Mouse (Mus musculus) ES-E14 (cell line): ENCODE measurements at regions not wholly inside any gene's neighbourhood (a gene's known extent, or its start where the extent isn't known, plus 50 kb on each side); places are given as distances from the start of the nearest gene placed in this dataset.

Source experiments
- DNase-seq: peaks from one replicate; pipeline ENCODE4 v3.0.0-alpha.2; 2013; ENCODE audit warnings: low read depth, low spot score
- H3K27ac ChIP-seq: 2 replicates; pipeline ENCODE4 v1.5.1; 2012; ENCODE audit warnings: low read depth, mild to moderate bottlenecking, low read length, moderate library complexity, mixed read lengths; ENCODE audit not compliant: poor library complexity, insufficient read depth, severe bottlenecking
- H3K36me3 ChIP-seq: 2 replicates; pipeline ENCODE4 v1.6.1; 2012; ENCODE audit warnings: mild to moderate bottlenecking, low read length, moderate library complexity, mixed read lengths; ENCODE audit not compliant: control insufficient read depth, poor library complexity, insufficient read depth, severe bottlenecking
- H3K4me1 ChIP-seq, 2 experiments: fragments of 150-350 bp in 1 of 2; sonication (generic) in 1 of 2; 2 replicates each; pipeline ENCODE4 v1.6.1; 2012; ENCODE audit warnings: low read length in 2 of 2, mild to moderate bottlenecking in 1 of 2, mixed read lengths in 1 of 2; ENCODE audit not compliant: control insufficient read depth in 2 of 2, insufficient read depth in 2 of 2, poor library complexity in 1 of 2
- H3K4me3 ChIP-seq, 2 experiments: fragments of 150-350 bp in 1 of 2; sonication (generic) in 1 of 2; 2 replicates each; pipeline ENCODE4 v1.5.1; 2012; ENCODE audit warnings: low read length in 2 of 2, low read depth in 1 of 2, mild to moderate bottlenecking in 1 of 2, mixed read lengths in 1 of 2; ENCODE audit not compliant: insufficient read depth in 1 of 2, poor library complexity in 1 of 2, severe bottlenecking in 1 of 2
- H3K9ac ChIP-seq: 2 replicates; pipeline ENCODE4 v1.6.1; 2012; ENCODE audit warnings: low read depth, mild to moderate bottlenecking, low read length, mixed read lengths; ENCODE audit not compliant: poor library complexity, insufficient read depth, severe bottlenecking
- H3K9me3 ChIP-seq: fragments of 150-350 bp; sonication (generic); 2 replicates; pipeline ENCODE4 v1.6.1; 2012; ENCODE audit warnings: low read depth, mild to moderate bottlenecking, low read length; ENCODE audit not compliant: control insufficient read depth, insufficient read depth
- CHD2 ChIP-seq: IDR thresholded peaks from 2 replicates; pipeline ENCODE4 v1.6.1; 2014; ENCODE audit warnings: mild to moderate bottlenecking, low read depth, low read length, inconsistent platforms
- HCFC1 ChIP-seq: IDR thresholded peaks from 2 replicates; pipeline ENCODE4 v1.6.1; 2012; ENCODE audit warnings: low read length, inconsistent platforms, borderline replicate concordance; ENCODE audit not compliant: insufficient read depth
- MAFK ChIP-seq: IDR thresholded peaks from 2 replicates; pipeline ENCODE4 v1.6.1; 2014; ENCODE audit warnings: mild to moderate bottlenecking, low read depth, low read length, inconsistent platforms; ENCODE audit not compliant: insufficient read depth
- ZC3H11A ChIP-seq: IDR thresholded peaks from 2 replicates; pipeline ENCODE4 v1.6.1; 2012; ENCODE audit warnings: low read depth, mild to moderate bottlenecking, inconsistent platforms, low read length, borderline replicate concordance
- ZNF384 ChIP-seq: IDR thresholded peaks from 2 replicates; pipeline ENCODE4 v1.6.1; 2012; ENCODE audit warnings: low read depth, low read length, inconsistent platforms
- in situ Hi-C, 2 experiments: fragments of 600-800 bp; cut with MboI; formaldehyde crosslinking; loops; one replicate each; pipeline ENCODE4 v1.15.1; 2025; ENCODE audit warnings: low sequenced_read_pairs in 2 of 2, inconsistent platforms in 1 of 2; ENCODE audit not compliant: unreplicated experiment in 2 of 2

DNA sequence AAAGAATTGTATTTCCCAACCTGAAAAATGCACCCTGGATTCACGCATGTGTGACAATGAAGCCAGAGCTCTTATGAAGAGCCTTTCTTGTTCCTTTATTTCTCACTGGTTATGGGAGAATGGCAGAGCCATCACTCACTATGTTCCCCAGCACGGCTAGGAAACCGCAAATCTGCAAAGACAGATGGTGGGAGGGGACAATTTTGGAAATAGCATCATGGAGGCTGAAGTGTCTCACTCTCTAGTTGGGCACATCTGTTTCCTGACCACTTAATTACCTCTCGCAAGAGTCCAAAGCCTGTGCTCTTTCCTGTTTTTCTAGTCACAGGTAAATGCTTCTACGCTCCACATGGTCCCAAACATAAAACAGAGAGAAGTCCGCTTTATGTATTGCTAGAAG, 245.6 kb downstream of the Hivep2 start:
- in situ Hi-C loops: no loop called here
- Histone ChIP-seq H3K27ac (no peak overlapping the region), H3K4me3 (no peak overlapping the region), H3K9ac (no peak overlapping the region), H3K9me3 (no peaks in the 10 kb centered on the region), H3K36me3 (no peaks in the 10 kb centered on the region), H3K4me1 (no peaks in the 10 kb centered on the region)
- no peak for DNase-seq
- no peak for TF ChIP-seq HCFC1
- TF ChIP-seq CHD2: no peak
- TF ChIP-seq MAFK: no peak
- no peak for TF ChIP-seq ZC3H11A
- TF ChIP-seq ZNF384: no peak

DNA sequence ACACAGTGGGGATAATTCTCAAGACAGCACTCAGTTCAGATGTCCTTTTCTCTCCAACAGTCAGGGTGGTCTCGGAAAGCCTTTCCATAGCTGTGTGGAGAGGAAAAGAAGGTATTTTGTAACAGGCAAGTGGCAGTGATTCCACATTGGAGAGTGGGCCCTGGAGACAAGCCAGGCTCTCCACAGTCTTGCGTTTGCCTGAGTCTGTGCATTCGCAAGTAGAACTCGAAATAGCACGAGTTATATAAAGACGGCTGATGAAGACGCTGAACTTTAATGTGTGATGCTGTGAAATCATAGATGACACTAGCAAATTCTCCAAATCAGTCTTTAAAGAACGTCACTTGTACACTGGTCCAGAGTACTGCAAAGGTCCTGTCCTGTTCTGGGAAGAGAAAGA, 244.6 kb downstream of the Hivep2 start:
- Histone ChIP-seq H3K9ac (no peak overlapping the region), H3K36me3 (no peaks in the 10 kb centered on the region), H3K4me3 (no peak overlapping the region), H3K9me3 (no peaks in the 10 kb centered on the region), H3K4me1 (no peaks in the 10 kb centered on the region), H3K27ac (no peak overlapping the region)
- in situ Hi-C loops: no loop called here
- TF ChIP-seq ZC3H11A (no peak), CHD2 (no peak), ZNF384 (no peak), MAFK (no peak), HCFC1 (no peak)
- no peak for DNase-seq

DNA sequence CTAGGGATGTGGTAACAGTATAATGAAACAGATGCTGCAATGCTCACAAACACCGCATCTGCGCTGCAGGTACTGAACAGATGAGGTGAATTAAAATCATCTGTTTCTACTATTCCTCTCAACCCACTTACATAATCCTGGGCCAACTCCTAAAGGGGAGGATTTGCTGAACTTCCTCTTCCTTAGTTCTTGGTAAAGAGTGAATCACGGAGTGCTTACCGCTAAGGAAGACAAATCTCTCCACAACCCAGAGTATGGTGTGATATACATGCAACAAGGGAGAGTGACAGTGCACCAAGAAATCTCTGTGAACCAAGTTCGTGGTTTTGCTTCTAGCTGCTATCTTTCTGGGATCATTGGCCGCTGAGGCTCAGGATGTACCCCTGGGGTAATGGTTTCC, 244.2 kb downstream of the Hivep2 start:
- in situ Hi-C loops: no loop called here
- Histone ChIP-seq H3K36me3 (no peaks in the 10 kb centered on the region), H3K9me3 (no peaks in the 10 kb centered on the region), H3K9ac (no peak overlapping the region), H3K4me3 (no peak overlapping the region), H3K4me1 (no peaks in the 10 kb centered on the region), H3K27ac (no peak overlapping the region)
- TF ChIP-seq CHD2 (no peak), HCFC1 (no peak), MAFK (no peak), ZNF384 (no peak), ZC3H11A (no peak)
- no peak for DNase-seq

DNA sequence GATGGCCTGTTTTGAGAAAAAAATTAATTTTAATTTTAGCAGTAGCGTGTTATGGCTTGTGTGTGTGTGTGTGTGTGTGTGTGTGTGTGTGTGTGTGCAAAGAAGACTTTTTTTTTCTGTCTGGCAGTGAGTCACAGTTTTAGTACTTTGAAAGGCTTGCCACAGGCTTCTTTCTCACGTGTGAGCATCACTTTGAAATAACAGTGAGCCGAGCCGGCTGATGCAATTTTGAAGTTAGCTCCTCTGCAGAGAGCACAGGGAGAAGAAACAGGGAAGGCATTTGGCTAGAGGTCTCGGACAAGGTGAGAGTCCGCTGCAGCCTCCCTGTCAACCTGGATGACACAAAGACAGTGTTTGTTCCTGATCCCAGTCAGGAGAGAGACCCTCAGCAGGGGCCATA, 242.3 kb downstream of the Hivep2 start:
- Histone ChIP-seq H3K4me1 (no peaks in the 10 kb centered on the region), H3K36me3 (no peaks in the 10 kb centered on the region), H3K9me3 (no peaks in the 10 kb centered on the region), H3K4me3 (no peak overlapping the region), H3K9ac (no peak overlapping the region), H3K27ac (no peak overlapping the region)
- in situ Hi-C loops: no loop called here
- no peak for TF ChIP-seq HCFC1
- TF ChIP-seq ZNF384: no peak
- no peak for TF ChIP-seq CHD2
- no peak for TF ChIP-seq ZC3H11A
- TF ChIP-seq MAFK: no peak
- DNase-seq: no peak

DNA sequence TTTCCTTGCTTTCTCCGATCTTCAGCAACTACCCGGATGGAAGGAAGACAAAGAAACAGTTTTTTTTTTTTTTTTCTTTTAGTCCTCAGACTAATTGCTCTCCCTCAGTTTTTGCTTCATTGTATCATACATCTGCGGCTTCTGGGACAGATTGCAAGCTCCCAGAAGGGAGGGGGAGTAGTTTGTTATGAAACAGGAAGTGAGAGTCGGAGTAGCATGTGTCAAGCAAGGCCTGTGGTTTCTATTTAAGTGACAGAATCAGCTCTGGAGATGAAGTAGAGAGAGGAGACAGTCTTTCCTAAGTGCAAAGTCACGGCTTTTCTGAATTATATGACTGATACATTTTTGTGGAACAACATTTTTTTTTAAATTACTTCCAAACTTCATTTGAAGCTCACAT, 241.7 kb downstream of the Hivep2 start:
- H3K27ac ChIP-seq: no peak overlapping the region
- in situ Hi-C loops: no loop called here
- no peak for DNase-seq
- no peak overlapping the region for H3K4me3 ChIP-seq
- no peak overlapping the region for H3K9ac ChIP-seq
- no peaks in the 10 kb centered on the region for H3K36me3 ChIP-seq
- TF ChIP-seq CHD2 (no peak), ZC3H11A (no peak), MAFK (no peak), ZNF384 (no peak), HCFC1 (no peak)
- no peaks in the 10 kb centered on the region for H3K9me3 ChIP-seq
- no peaks in the 10 kb centered on the region for H3K4me1 ChIP-seq
